Mouse (Mus musculus) heart, embryonic 15.5 days (tissue): ENCODE measurements around the gene Slc23a4. TPM values are rescaled to one million over a fixed set of nuclear protein-coding genes. Genes with fewer than 3 reads are reported as not detected.
A peak's percentile ranks its signal among the peaks of the same experiment; 100 is the strongest.

Experiments used
- ATAC-seq: fragments of 200-750 bp; cut with Nextera tagmentation; replicated peaks from 2 replicates; pipeline ENCODE4 v1.8.0; 2017; ENCODE audit warnings: low read depth, moderate TSS enrichment; ENCODE audit not compliant: insufficient number of reproducible peaks, insufficient read depth, low FRiP score
- H3K27ac ChIP-seq: fragments of 300-500 bp; sonication (generic); 2 replicates; pipeline ENCODE4 v1.5.1; 2015; ENCODE audit warnings: mild to moderate bottlenecking, inconsistent platforms
- H3K27me3 ChIP-seq: fragments of 300-500 bp; sonication (generic); 2 replicates; pipeline ENCODE4 v1.6.1; 2015; ENCODE audit warnings: inconsistent platforms
- H3K36me3 ChIP-seq: fragments of 300-500 bp; sonication (generic); 2 replicates; pipeline ENCODE4 v1.6.1; 2015; ENCODE audit warnings: mild to moderate bottlenecking, inconsistent platforms
- H3K4me1 ChIP-seq: fragments of 300-500 bp; sonication (generic); replicated peaks from 2 replicates; pipeline ENCODE4 v1.6.1; 2015; ENCODE audit warnings: inconsistent platforms
- H3K4me2 ChIP-seq: fragments of 300-500 bp; sonication (generic); 2 replicates; pipeline ENCODE4 v1.6.1; 2015; ENCODE audit warnings: inconsistent platforms, mild to moderate bottlenecking, moderate library complexity
- H3K4me3 ChIP-seq: fragments of 300-500 bp; sonication (generic); 2 replicates; pipeline ENCODE4 v1.5.1; 2015; ENCODE audit warnings: mild to moderate bottlenecking, inconsistent platforms
- H3K9ac ChIP-seq: fragments of 300-500 bp; sonication (generic); 2 replicates; pipeline ENCODE4 v1.6.1; 2015; ENCODE audit warnings: mild to moderate bottlenecking, inconsistent platforms
- H3K9me3 ChIP-seq: fragments of 300-500 bp; sonication (generic); replicated peaks from 2 replicates; pipeline ENCODE4 v1.6.1; 2016; ENCODE audit warnings: inconsistent platforms
- WGBS: fragments of 180-500 bp; shearing (Covaris S2); methylation state at CpG from one replicate; pipeline ENCODE4 v1.1.7; 2015; ENCODE audit warnings: mixed read lengths; 5-methylcytosine and 5-hydroxymethylcytosine counted together
- polyA plus RNA-seq: library from polyadenylated mRNA; unstranded; fragments of >200 nt; fragmentation: Nextera tagmentation; extraction: Ambion mirVana; gene quantifications from 2 replicates; pipeline ENCODE4 v1.2.1, GENCODE M21; 2015

Slc23a4 gene
- polyA plus RNA-seq, 1 experiment from 2014 or later: 0.25 TPM

- Histone ChIP-seq H3K9me3 (no peaks in the 10 kb centered on the region), H3K36me3 (peaks cover 13% of the 10 kb centered on the region), H3K9ac (peak within 1 kb of the TSS; percentile 59)
These were observed 77.6 kb downstream of the Slc23a4 start, which contains the start of gene Wdr91 for GRCm38 (mm10) chr6:34910371-34911219. Gene Wdr91 (minus strand): TSS chr6:34910876.

GRCm38 (mm10) chr6:34909631-34910345 lies 78.4 kb downstream of the Slc23a4 start:
- no peaks in the 10 kb centered on the region for H3K9me3 ChIP-seq
- no peaks in the 10 kb centered on the region for H3K27me3 ChIP-seq
- peak overlapping the region; percentile 87 for H3K27ac ChIP-seq
- 38% methylated on average over 8 of the region's 8 CpGs for WGBS
- peak overlapping the region; percentile 77 for H3K4me2 ChIP-seq
- peaks cover 20% of the 10 kb centered on the region for H3K36me3 ChIP-seq
- H3K9ac ChIP-seq: peak overlapping the region; percentile 59
- H3K4me1 ChIP-seq: peaks cover 26% of the 10 kb centered on the region
- H3K4me3 ChIP-seq: peak overlapping the region; percentile 66
- no peak for ATAC-seq

More at GRCm38 (mm10) chr6:34910371-34911219, 77.6 kb downstream of the Slc23a4 start, which contains the start of gene Wdr91:
- H3K4me3 ChIP-seq: peak within 1 kb of the TSS; percentile 66
- no peaks in the 10 kb centered on the region for H3K27me3 ChIP-seq
- peak; percentile 97 for ATAC-seq
- H3K4me1 ChIP-seq: peaks cover 26% of the 10 kb centered on the region
- H3K4me2 ChIP-seq: peak within 1 kb of the TSS; percentile 77
- peak within 1 kb of the TSS; percentile 87 for H3K27ac ChIP-seq
- WGBS: under 1% methylated on average over 63 of the region's 64 CpGs

- Histone ChIP-seq H3K27me3 (no peaks in the 10 kb centered on the region), H3K4me3 (no peak overlapping the region), H3K36me3 (peaks cover 25% of the 10 kb centered on the region), H3K4me2 (no peak overlapping the region), H3K9me3 (no peaks in the 10 kb centered on the region), H3K27ac (no peak overlapping the region), H3K4me1 (peaks cover 44% of the 10 kb centered on the region), H3K9ac (no peak overlapping the region)
- 71% methylated on average over 18 of the region's 18 CpGs for WGBS
- ATAC-seq: no peak
These were observed 80.4 kb downstream of the Slc23a4 start for GRCm38 (mm10) chr6:34907696-34908260.

- no peak overlapping the region for H3K9ac ChIP-seq
These were observed 81.0 kb downstream of the Slc23a4 start for GRCm38 (mm10) chr6:34907121-34907614.

GRCm38 (mm10) chr6:34906661-34907060 lies 81.5 kb downstream of the Slc23a4 start:
- Histone ChIP-seq H3K36me3 (peaks cover 27% of the 10 kb centered on the region), H3K27ac (no peak overlapping the region), H3K4me2 (no peak overlapping the region), H3K4me1 (peaks cover 55% of the 10 kb centered on the region), H3K27me3 (no peaks in the 10 kb centered on the region), H3K9ac (no peak overlapping the region), H3K9me3 (no peaks in the 10 kb centered on the region), H3K4me3 (no peak overlapping the region)
- ATAC-seq: no peak
- WGBS: 92% methylated on average over 4 of the region's 4 CpGs

More at GRCm38 (mm10) chr6:34907121-34907614, 81.0 kb downstream of the Slc23a4 start:
- no peaks in the 10 kb centered on the region for H3K9me3 ChIP-seq
- no peak overlapping the region for H3K4me2 ChIP-seq
- ATAC-seq: no peak
- H3K36me3 ChIP-seq: peaks cover 25% of the 10 kb centered on the region
- H3K27me3 ChIP-seq: no peaks in the 10 kb centered on the region
- no peak overlapping the region for H3K27ac ChIP-seq
- 46% methylated on average over 2 of the region's 2 CpGs for WGBS
- peaks cover 50% of the 10 kb centered on the region for H3K4me1 ChIP-seq
- no peak overlapping the region for H3K4me3 ChIP-seq

- Histone ChIP-seq H3K27ac (no peak overlapping the region), H3K4me1 (peaks cover 55% of the 10 kb centered on the region), H3K27me3 (no peaks in the 10 kb centered on the region), H3K36me3 (peaks cover 32% of the 10 kb centered on the region), H3K4me3 (no peak overlapping the region), H3K4me2 (no peak overlapping the region), H3K9ac (no peak overlapping the region), H3K9me3 (no peaks in the 10 kb centered on the region)
- ATAC-seq: no peak
- 73% methylated on average over 2 of the region's 2 CpGs for WGBS
These were observed 82.1 kb downstream of the Slc23a4 start for GRCm38 (mm10) chr6:34906125-34906524.

- Histone ChIP-seq H3K4me1 (peaks cover 61% of the 10 kb centered on the region), H3K4me2 (peak overlapping the region; percentile 37), H3K27me3 (no peaks in the 10 kb centered on the region), H3K27ac (peak overlapping the region; percentile 52), H3K4me3 (no peak overlapping the region), H3K36me3 (peaks cover 38% of the 10 kb centered on the region), H3K9me3 (no peaks in the 10 kb centered on the region), H3K9ac (no peak overlapping the region)
- ATAC-seq: no peak
- 41% methylated on average over 6 of the region's 6 CpGs for WGBS
These were observed 83.8 kb downstream of the Slc23a4 start for GRCm38 (mm10) chr6:34904361-34904760.

GRCm38 (mm10) chr6:34903851-34904250 lies 84.4 kb downstream of the Slc23a4 start:
- Histone ChIP-seq H3K27ac (peak overlapping the region; percentile 52), H3K9ac (no peak overlapping the region), H3K36me3 (peaks cover 38% of the 10 kb centered on the region), H3K27me3 (no peaks in the 10 kb centered on the region), H3K4me3 (no peak overlapping the region), H3K9me3 (no peaks in the 10 kb centered on the region), H3K4me1 (peaks cover 62% of the 10 kb centered on the region), H3K4me2 (peak overlapping the region; percentile 37)
- peak; percentile 37; the same call in 1 of the 2 replicates for ATAC-seq
- WGBS: 33% methylated on average over 10 of the region's 10 CpGs

- Histone ChIP-seq H3K9me3 (no peaks in the 10 kb centered on the region), H3K27ac (peak overlapping the region; percentile 52), H3K4me2 (peak overlapping the region; percentile 37), H3K4me3 (no peak overlapping the region), H3K4me1 (peaks cover 59% of the 10 kb centered on the region), H3K9ac (no peak overlapping the region), H3K36me3 (peaks cover 38% of the 10 kb centered on the region), H3K27me3 (no peaks in the 10 kb centered on the region)
- 58% methylated on average over 5 of the region's 5 CpGs for WGBS
- ATAC-seq: no peak
These were observed 84.8 kb downstream of the Slc23a4 start for GRCm38 (mm10) chr6:34903441-34903840.

GRCm38 (mm10) chr6:34902578-34902977 lies 85.6 kb downstream of the Slc23a4 start:
- no peaks in the 10 kb centered on the region for H3K27me3 ChIP-seq
- H3K36me3 ChIP-seq: peaks cover 35% of the 10 kb centered on the region
- H3K27ac ChIP-seq: peak overlapping the region; percentile 72
- WGBS: 71% methylated on average over 7 of the region's 7 CpGs
- 0 out of 2 replicates have a peak overlapping the region, but pooled peaks have one; percentile 2 for H3K4me3 ChIP-seq
- no peaks in the 10 kb centered on the region for H3K9me3 ChIP-seq
- ATAC-seq: no peak
- H3K4me1 ChIP-seq: peaks cover 55% of the 10 kb centered on the region
- H3K4me2 ChIP-seq: peak overlapping the region; percentile 42
- H3K9ac ChIP-seq: no peak overlapping the region; the same call in 1 of the 2 replicates
